Mouse (Mus musculus): ENCODE data around the gene Kif16b. TPM values are rescaled to one million over a fixed set of nuclear protein-coding genes. Genes with fewer than 3 reads are reported as not detected.

Kif16b gene
- total RNA-seq (2022), result 10 to 100 TPM; 17.0 to 18.0 (median 17.4) TPM

- peak; percentile 75 to 89 for DNase-seq (ENCODE audit: low spot score in 2 of 2)
Measured at GRCm38 (mm10) chr2:142900862-142901805, at the start of gene Kif16b. Gene Kif16b (minus strand): TSS chr2:142901531.

DNA sequence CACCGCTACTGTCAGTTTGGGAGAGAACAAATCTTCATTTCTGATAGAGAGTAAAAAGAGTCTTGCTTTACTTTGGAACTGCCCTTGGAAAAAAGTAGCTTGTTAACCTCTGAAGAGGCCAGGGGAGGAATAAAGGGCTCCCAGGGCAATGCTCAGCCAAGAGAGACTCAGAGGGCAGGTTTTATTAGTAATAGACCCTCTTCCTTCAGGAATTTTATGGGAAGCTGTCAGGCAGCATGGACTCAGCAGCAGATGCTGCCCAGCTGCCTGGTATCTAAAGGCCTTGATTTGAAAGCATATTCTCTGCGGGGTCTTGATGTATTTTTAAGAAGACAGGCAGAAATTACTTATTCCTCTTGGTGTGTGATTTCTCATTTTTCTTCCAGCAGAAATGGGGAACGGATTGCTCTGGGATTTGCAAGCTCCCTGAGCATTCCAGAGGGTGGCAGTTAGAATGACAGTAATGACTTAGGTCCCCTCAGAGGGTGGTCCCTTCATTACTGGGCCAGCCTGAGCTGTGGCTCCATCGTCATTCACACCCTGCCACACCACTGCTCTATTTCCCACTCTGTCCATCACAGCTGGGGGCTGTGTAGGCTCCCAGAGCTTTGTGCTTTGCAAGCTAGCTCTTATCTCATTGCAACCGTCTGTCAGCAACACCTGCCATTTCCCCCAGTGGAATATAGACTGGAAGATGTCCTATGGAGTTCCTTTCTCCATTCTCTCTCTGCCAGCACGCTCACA is 39.7 kb upstream of the Kif16b start:
- DNase-seq (ENCODE audit: low spot score in 2 of 2), result no peak

DNA sequence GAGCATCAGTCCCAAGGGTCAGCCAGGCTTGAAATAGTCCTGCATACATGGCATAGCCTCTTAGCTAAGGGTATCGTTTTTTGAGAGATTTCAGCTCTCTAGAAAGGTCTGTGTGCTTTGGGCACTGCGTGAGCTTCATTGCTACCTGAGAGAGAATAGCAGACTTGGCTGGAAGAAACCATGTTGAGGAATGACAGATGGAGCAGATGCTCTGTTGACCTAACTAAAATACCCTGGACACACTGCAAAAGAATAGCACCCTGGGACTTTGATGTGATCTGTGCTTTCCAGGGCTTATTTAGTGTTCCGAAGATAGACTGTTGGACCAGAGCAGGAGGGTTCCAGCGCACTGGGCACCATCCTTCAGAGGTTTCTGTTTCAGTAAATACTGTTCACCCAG is 29.1 kb upstream of the Kif16b start:
- DNase-seq (ENCODE audit: low spot score in 2 of 2), result no peak

GRCm38 (mm10) chr2:142929226-142930112 is 28.1 kb upstream of the Kif16b start:
- DNase-seq (ENCODE audit: low spot score in 2 of 2), result no peak

GRCm38 (mm10) chr2:142910808-142911388 is 9.6 kb upstream of the Kif16b start:
- DNase-seq (ENCODE audit: low spot score in 2 of 2), result no peak

GRCm38 (mm10) chr2:142909213-142909612 is 7.9 kb upstream of the Kif16b start:
- no peak for DNase-seq (ENCODE audit: low spot score in 2 of 2)

- DNase-seq (ENCODE audit: low spot score in 2 of 2), result no peak
Measured at GRCm38 (mm10) chr2:142907056-142907455, 5.7 kb upstream of the Kif16b start.

DNA sequence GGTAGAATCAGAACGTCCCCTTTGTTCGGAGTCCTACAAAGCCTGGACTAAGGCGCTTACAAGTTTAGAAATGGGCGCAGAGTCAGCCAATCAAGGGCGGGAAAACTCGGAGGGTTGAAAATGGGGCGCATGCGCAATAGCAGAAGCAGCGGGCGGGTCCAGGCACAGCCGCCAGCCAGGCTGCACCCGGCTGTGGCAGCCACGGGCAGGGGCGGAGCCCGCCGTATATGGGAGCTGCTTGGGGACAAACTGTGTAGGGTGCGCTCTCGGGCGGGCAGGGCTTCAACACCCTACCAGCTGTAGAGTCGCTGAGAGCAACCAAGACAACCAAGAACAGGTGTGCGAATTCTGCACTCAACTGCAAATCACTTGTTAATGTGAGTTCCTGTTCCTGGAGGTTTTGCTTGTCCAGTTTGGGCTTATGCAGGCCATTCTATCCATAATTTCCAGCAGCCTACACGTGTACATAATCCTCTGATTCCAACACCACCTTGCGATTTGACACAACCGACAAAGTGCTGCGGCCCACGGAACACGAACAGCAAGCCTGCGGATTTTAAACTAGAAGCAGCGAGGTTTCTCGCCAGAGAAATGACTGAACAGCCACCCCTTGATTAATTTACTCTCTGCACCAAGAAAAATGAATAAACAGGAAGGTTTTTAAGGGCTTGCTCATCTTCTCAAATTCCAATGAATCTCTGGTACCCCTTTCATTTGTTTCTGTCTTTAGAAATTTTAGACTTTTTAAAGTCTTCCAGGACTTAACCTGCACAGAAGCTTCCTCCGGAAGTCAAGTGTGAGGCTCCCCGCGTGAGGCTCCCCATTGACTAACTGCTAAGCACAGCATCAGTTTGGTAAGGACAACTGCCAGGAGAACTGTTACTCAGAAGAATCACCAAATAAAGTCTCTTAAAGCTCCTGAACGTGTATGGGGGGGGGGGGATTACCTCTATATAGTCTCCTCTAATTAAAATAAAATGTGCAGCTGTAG is 1.9 kb upstream of the Kif16b start:
- peak; percentile 86 to 95 for DNase-seq (ENCODE audit: low spot score in 2 of 2)

- no peak for DNase-seq (ENCODE audit: low spot score in 2 of 2)
Measured at GRCm38 (mm10) chr2:142900120-142900861, 1.0 kb downstream of the Kif16b start.

DNA sequence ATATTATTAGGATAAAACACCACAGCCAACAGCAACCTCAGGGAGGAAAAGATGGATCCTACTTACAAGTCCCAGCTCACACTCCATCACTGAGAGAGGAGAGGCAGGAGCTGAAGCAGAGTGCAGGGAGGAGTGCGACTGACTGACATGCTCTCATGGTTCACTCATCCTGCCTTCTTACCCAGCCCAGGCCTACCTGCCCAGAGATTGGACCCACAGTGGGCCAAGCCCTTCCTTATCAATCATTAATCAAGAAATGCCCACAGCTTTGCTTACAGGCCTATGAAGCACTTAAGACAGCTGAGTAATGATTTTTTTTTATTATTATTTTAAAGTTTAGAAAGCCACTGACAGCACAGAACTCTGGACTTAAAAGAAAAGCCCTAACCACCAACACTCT is 7.6 kb downstream of the Kif16b start:
- no peak for DNase-seq (ENCODE audit: low spot score in 2 of 2)

DNA sequence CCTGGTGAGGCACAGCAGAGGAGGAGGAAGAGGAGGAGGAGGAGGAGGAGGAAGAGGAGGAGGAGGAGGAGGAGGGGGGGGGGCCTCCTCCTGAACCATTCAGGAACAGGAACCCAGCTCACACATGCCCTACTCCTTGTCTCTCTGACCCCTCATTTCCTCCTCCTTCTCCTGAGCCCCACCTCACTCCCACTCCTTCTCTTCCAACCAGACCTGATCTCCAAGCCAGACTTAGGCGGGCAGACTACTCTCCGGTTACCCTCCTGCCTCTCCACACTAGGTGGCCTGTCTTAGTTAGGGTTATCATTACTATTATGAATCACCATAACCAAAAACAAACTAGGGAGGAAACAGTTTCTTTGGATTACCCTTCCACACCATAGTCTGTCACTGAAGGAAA is 10.0 kb downstream of the Kif16b start:
- DNase-seq (ENCODE audit: low spot score in 2 of 2), result no peak

DNA sequence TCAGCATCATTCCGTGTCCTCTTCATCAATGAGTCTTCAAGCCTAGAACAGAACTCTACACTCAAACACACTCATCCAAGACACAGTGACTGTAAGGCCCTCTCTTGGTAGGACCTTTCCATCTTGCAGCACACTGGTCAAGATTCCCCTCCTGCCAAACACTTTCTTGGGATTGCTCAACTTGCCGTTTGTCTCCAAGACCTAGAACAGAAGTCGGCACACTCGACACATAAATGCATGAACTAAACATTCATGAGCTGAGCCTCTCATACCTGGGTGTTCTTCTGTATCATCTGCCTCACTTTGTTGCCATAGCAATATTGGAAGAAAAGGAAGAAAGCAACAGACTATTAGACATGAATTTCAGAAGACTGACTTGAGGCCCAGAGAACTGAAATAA is 16.9 kb downstream of the Kif16b start:
- DNase-seq (ENCODE audit: low spot score in 2 of 2), result no peak

DNA sequence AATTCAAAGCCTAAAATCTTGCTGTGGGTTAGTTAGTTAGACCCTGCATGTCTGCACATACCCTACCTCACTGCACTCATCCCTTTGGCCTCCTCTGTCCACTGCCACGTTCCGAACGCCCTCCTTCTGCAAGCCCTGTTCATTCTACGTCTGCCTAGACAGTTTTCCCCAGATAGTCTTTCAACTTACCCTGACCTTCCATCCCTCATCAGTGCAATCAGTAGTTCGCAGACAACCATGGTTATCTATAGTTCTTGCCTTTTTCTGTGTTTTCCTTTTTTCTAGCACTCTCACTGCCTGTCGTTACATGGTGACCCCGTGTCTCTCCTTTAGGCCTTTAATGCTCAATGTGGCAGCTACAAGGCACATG is 17.7 kb downstream of the Kif16b start:
- DNase-seq (ENCODE audit: low spot score in 2 of 2), result no peak

DNA sequence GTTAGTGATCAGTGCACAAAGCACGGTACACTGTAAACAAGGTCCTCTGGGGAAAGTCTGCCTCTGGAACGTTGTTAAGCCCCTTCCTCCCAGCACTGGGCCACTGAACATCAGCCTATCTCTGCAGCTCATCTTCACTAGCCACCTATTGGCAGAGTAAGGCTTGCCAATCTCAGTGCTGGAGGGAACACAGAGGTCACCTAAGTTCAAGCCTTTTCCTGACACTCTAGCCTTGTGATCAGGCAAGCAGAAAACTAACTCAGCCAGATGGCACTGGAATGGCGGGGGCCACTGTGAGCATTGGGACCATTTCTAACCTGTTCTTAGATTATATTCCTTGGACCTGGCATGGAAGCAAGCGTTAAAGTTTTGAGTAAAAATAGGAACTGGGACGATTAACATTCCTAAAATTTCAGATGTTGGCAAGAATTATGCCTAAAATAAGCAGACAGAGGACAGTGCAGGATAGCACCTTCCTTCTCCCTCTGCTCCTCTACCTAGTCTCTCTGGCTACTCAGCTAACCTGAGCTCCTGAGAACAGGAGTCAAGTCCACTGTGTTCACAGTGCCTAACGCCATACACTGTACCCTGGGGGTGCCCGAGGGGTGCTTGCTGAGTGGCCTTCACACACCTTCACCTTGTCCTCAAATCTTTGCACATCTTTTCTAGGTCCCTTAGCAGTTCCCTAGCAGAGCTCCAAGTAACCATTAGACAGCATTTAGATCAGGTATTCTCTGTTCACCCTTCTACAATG is 18.3 kb downstream of the Kif16b start:
- peak in 1 of 2 experiments; percentile 45 for DNase-seq (ENCODE audit: low spot score in 2 of 2)

GRCm38 (mm10) chr2:142882466-142882865 is 18.9 kb downstream of the Kif16b start:
- no peak for DNase-seq (ENCODE audit: low spot score in 2 of 2)

GRCm38 (mm10) chr2:142881177-142881576 is 20.2 kb downstream of the Kif16b start:
- DNase-seq (ENCODE audit: low spot score in 2 of 2), result no peak

DNA sequence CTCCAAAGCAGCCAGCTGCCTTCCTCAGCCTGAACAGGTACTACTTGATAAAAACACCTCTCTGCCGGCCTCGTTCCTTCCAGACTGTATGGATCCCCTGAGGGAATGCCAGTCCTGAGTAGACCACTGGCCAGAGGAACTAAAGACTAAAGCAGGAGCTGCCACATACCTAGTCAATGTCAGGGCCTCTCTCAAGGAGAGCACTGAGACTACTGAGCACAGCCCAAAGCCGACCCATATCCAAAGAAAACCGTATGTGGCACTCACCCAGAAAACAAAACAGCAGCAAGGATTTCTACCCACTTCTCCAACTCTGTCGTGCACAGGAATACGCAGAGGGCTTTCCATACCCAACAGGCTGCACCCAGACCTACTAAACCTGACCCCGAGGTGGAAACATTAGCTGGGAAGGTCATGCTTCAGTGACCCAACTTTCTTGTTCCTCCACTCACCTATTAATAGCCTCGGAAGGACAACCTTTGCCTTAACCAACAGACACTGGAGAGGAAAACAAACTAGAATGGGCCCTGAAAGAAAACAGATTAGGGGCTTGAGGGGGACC is 22.0 kb downstream of the Kif16b start:
- DNase-seq (ENCODE audit: low spot score in 2 of 2), result no peak

GRCm38 (mm10) chr2:142876636-142877035 is 24.7 kb downstream of the Kif16b start:
- no peak for DNase-seq (ENCODE audit: low spot score in 2 of 2)
